Mouse (Mus musculus): ENCODE results near the gene Plagl2.
"Not testable (repeated sequence)": the region's sequence is repeated elsewhere in the genome, so short reads cannot be mapped to it uniquely, and the experiment has no call there.

Gene Plagl2

DNA sequence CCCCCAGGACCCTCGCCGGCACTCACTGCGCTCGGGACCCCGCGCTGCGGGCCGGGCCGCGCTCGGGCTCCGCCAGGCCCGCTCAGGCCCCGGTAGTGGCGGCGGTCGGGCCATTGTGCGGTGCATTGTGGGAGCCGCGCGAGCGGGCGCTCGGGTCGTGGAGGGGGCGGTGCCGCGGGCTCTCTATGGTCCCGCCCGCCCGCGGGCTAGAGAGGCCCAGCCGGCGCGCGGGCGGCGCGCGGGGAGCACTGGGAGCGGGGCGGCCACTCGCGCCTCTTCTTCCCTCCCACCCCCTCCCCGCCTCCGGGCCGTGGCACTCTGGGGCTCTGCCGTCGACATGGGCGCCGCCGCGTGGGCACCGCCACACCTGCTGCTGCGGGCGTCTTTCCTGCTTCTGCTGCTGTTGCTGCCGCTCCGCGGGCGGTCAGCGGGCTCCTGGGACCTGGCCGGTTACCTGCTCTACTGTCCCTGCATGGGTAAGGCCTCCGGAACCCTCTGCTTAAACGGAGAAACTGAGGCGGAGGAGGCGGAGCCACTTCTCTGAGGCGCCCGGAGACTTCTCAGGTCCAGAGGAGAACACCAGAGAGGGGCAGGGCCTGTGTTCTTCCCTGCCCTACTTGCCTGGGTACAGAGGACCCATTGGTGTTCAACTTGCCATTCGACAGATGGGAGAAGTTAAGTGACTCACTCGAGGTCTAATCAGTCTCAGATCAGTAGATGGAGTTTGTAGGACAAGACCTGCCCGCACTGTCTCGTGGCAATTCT, at the start of gene Plagl2, which contains the start of gene Pofut1:
Gene Plagl2, minus strand, starts transcription at position 177 of the 765 bp plus-strand sequence.
Gene Pofut1, plus strand, starts transcription at position 284 of the 765 bp plus-strand sequence.
- peak; percentile 89 for DNase-seq (ENCODE audit: low spot score)

DNA sequence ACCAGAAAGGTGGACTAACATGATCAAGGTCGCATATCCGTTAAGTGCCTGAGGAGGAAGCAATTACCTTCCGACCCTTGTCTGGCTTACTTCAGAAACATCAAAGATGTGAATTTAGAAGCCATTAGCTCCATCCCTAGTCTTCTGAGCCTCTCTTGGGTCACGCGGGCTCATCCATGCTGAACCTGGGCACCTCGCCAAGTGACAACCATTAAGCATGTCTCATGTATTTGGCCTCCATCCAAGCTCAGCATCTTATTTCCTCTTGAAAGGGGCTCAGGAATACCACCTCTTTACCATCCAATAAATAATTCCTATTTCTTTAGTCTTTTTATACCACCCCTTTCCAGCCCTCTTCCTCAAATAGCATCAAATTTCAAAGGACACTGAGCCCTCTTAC, 46.6 kb upstream of the Plagl2 start:
- no peak for DNase-seq (ENCODE audit: low spot score)

DNA sequence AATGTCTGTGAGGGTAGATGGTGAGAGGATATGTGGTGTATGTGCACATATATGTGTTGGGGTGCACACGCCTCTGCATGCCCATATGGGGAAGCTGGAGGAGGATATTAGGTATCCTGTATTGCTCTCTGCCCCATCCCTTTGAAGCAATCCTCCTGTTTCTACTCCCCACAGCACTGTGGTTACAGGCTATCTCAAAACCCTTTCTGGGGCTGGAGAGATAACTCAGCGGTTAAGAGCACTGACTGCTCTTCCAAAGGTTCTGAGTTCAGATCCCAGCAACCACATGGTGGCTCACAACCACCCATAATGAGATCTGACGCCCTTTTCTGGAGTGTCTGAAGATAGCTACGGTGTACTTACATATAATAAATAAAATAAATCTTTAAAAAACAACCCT, 45.3 kb upstream of the Plagl2 start:
- no peak for DNase-seq (ENCODE audit: low spot score)

DNA sequence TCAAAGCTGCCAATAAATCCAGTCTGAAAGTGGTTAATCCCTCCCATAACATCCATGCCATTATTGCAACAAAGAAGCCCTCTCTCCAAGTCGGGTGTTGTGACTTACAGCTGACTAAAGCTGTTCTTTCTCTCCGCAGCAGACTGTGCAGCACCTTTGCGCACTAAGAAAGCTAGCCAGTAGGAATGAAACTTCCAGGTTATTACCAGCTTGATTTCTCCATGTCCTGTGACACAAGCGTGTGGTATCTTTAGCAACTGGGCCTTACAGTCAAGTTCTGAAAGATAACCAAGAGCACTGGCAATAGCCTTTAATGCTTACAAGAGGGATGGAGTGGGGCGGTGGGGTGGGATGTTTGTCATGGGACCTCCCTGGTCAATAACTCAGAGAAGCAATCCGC, 42.7 kb upstream of the Plagl2 start:
- no peak for DNase-seq (ENCODE audit: low spot score)

DNA sequence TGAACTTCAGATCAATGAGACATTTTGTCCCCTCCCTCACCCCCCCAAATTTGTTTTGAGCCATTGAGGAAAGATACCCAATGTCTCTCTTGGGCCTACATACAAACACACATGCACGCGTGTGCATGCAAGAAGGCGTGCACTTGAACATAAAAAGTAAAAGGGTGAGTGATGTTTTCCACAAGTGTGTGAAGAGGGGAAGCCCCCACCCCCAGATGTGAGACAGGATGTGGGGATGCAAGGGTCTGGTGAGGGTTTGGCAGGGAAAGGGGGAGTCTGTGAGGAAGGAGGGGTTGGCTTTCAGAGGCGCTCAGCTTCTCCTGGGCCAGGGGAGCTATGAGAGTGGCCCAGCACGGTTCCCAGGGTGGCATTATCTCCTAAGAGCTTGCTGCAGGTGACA, 37.1 kb upstream of the Plagl2 start:
- no peak for DNase-seq (ENCODE audit: low spot score)

DNA sequence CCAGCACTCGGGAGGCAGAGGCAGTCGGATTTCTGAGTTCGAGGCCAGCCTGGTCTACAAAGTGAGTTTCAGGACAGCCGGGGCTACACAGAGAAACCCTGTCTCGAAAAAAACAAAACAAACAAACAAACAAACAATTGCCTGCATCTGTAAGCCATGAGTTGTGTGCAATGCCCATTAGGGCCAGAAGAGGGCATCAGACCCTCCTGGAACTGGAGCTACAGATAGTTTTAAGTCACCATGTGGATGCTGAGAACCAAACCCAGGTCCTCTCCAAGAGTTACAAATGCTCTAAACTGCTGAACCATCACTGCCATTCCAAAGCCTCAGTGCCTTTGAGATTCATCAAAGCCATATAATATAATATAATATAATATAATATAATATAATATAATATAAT, 35.6 kb upstream of the Plagl2 start:
- not testable (repeated sequence) for DNase-seq (ENCODE audit: low spot score)

DNA sequence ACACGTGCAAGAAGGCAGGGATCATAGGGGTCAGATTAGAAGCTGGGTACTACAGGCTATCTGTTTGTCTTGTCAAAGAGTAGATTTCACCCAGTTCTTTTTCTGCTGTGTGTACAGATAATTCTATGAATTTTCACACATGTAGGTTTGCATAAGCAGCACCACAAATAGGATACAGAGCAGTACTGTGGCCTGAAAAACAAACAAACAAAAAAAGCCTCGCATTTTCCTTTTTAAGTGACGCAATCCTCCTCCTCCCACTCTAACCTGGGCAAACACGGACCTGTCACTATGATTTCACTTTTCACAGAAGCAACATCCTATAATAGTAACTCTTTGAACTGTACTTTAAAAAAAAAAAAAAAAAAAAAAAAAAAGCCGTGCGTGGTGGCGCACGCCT, 35.2 kb upstream of the Plagl2 start:
- no peak for DNase-seq (ENCODE audit: low spot score)

DNA sequence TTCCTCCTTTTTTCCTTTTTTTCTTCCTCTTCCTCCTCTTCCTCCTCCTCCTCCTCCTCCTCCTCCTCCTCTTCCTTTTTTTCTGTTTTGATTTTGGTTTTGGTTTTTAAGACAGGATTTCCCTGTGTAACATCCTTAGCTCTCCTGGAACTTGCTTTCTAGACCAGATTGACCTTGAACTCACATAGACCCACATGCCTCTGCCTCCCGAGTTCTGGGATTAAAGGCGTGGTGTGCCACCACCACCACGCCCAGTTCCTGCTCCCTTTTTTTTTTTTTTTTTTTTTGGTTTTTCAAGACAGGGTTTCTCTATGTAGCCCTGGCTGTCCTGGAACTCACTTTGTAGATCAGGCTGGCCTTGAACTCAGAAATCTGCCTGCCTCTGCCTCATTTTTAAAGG, 34.4 kb upstream of the Plagl2 start:
- not testable (repeated sequence) for DNase-seq (ENCODE audit: low spot score)

DNA sequence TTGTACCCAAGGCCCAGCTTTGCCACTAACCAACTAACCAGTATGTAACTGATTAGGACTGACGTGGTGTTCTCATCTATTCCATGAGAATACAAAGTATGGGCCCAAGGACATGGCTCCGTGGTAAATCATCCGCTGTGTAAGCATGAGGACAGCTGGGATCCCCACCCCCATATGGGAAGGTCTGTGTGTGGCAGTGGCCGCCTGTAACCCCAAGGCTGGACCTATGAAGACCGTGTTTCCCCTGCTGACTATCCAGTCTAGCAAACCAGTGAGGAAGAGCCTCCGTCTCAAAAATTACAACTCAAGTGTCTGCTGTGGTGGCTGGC, 33.7 kb upstream of the Plagl2 start:
- no peak for DNase-seq (ENCODE audit: low spot score)

DNA sequence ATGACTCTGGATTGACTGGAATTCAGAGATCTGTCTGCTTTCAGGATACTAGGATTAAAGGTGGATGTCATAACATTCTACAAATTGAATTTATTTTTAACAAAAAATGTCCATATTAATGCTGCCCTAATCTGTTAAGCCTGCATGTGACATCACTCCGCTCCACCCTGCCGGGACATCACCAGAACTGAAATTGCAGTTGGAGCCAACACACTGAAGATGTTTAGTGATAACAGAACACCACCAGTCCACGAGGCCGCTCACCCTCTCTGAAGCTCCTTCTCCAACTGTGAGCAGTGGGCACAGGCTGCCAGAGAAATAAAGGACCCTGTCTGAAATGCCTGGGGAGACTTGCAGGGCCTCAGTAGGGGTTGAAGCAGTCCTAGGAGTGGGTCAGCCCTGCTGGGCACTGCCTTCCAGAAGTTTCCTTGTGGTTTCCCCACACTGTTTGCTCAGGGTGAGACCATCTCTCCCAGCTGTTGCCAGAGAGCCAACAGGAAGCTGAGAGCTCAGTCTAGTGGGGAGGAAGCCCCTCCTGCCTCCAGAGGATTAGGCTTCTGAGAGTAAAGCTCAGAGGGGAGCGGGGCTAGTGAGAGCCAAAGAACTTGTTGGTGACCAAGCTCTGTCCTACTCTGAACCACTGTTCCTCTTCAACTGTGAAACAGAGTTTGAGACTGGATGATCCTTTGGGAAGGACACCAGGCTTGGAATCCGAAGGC, 33.1 kb upstream of the Plagl2 start:
- DNase-seq (ENCODE audit: low spot score) = not testable (repeated sequence)

DNA sequence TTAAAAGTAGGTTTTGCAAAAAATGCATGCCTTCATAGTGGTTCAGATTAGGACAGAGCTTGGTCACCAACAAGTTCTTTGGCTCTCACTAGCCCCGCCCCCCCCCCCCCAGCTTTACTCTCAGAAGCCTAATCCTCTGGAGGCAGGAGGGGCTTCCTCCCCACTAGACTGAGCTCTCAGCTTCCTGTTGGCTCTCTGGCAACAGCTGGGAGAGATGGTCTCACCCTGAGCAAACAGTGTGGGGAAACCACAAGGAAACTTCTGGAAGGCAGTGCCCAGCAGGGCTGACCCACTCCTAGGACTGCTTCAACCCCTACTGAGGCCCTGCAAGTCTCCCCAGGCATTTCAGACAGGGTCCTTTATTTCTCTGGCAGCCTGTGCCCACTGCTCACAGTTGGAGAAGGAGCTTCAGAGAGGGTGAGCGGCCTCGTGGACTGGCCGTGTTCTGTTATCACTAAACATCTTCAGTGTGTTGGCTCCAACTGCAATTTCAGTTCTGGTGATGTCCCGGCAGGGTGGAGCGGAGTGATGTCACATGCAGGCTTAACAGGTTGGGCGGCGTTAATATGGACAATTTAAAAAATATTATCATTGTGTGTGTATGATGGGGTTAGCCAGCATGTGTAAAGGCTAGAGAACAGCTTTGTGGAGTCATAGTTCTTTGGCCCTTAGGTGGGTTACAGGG, 29.1 kb upstream of the Plagl2 start:
- not testable (repeated sequence) for DNase-seq (ENCODE audit: low spot score)

DNA sequence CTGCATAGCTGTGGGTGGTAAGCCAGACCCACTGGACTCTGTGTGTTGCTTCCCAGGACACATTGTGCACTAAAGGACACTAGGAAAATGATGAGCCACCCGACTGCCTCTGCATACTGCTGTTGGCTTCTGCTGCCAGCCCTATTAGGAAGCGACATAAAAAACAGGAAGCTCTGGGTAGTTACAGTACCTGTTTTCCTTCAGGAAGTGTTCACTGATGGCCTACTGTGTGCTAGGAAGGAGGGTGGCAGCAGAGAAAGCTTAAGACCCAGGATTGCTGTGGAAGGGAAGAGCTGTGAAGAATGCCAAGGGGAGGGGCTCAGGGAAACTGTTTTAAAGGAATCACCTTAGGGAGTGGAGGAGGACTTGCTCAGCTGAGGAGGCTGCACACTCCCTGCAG, 26.1 kb upstream of the Plagl2 start:
- DNase-seq (ENCODE audit: low spot score) = no peak

DNA sequence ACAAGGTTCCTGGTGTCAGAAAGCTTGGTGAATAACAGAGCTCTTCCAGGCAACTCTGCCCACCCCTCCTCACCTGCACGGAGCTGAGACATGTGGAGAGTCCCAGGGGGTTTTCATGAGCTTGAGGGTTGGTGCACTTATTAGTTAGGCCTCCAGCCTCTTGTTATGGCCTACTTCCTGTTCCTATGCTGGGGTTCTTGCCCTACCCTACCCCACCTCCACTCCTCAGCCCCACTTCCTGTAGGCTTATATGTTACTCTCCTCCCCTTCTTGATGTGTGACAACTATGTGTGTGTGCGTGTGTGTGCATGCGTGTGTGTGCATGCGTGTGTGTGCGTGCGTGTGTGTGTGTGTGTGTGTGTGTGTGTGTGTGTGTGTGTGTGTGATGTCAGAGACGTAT, 21.8 kb upstream of the Plagl2 start:
- no peak for DNase-seq (ENCODE audit: low spot score)

DNA sequence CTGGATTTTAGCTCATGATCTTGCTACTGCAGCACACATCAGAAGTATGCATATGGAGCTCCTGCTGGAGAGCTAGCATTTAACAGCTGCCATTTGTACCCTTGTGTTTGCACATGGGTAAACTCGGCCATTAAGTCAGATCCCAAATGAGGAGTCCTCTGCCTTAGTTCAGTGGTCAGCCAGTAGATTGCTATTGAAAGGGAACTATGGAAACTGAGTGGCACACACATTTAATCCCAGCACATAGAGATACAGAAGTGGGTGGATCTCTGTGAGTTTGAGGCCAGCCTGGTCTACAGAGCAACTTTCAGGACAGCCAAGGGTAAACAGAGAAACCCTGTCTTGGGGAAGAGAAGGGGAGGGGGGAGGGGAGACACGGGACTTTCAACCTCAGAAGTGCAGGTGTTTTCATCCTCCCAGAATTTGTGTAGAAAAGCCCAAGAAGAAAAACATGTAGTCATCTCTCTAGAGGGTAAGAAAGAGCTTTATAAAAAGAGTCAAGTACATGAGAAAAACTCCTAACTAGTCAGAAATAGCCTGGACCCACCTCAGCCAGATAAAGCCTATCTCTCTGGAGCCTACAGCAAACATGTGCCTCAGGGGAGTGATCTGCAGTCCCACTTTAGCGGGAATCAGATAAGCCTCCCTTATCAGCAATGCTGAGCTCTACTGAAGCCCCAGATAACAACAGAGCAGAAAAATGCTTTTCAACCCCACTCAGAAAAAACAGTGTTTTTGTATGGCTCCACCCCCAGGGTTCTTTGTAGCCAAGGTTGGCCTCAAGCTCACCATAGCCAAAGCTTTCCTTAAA, 18.8 kb upstream of the Plagl2 start:
- DNase-seq (ENCODE audit: low spot score) = no peak

DNA sequence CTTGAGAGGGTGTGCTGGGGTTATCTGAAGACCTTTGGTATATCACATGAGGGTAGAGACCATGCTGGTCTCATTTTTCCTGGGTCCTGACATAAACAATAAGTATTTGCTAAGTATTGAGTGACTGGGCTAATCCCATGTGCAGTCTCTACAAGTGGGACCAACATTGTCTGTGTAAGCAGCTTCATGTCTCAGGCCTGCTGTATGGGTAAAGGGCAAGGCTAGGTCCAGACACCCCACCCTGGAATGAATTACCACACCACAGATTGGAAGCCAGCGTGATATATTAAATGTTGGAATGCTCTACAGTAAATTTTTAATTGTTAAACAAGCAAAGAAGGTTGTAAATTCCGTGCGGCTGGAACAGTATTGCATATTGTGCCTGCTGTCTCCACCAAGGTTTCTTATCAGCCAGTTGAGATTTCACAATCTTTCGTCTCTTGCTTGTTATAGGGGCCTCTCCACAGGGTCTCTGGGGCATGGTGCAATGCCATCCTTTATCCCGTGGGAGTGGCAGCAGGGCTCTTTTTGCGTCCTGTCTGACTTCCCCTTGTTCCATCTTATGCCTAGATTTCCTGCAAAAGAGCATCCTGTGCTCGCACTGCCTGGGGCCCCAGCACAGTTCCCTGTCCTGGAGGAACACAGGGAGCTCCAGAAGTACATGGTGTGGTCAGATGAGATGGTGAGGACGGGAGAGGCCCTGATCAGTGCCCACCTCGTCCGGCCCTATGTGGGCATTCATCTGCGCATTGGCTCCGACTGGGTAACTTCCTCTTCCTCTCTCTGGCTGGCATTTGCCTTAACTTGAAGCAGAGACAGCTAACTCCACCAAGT, 18.0 kb upstream of the Plagl2 start:
- DNase-seq (ENCODE audit: low spot score) = no peak

DNA sequence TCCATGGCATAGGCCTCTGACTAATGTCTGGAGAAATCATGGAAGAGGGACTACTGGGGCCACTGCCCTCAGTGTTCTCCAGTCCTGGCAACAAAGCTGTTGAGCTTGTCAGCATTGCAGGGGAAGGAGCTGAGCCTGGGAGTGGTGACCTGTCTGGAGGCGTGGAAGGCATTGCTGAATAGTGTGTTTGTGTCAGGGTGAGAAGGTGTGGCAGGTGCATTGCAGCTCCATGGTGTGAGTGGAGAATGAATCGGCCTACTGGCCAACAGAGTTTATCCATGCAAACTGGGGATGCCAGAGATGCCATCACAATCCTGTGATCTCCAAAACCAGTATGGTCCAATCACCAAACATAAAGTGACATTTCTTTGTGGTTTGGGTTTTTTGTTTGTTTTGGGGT, 15.4 kb upstream of the Plagl2 start:
- DNase-seq (ENCODE audit: low spot score) = no peak

DNA sequence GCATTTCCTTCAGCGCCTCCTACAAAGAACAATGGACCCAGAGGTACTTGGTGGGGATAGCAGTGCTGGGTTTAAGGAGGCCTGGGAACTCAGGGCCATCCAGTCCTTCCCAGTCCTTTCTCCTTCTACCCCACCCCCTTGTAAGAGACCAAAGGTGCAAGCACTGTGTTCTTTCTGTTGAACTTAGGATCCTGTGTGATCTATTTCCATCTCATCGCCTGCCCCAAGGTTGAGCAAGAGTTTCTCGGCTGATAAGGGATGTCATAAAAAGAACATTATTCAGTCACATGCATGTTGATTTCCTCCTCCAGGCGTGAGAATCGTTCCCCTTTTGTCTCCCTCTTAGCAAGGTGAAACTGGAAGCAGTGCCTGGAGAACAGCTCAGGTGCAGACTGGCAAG, 8.5 kb upstream of the Plagl2 start:
- DNase-seq (ENCODE audit: low spot score) = no peak

DNA sequence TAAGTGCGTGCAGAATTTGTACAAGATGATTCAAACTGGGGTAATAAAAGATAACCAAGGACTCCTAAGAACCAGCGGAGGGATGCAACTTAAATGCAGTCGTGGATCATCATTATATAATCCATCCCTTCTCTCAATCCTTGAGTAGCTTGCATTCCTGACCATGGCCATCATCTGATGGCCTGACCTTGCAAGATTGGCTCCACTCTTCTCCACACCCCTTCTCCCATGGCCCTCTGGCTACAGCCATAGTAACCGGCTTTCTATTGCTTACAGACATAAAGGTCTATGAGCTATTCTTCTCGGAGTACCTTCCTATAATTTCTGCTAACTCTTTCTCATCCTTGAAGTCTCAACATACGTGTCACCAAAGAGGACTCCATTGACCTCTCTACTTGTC, 930 bp upstream of the Plagl2 start:
- no peak for DNase-seq (ENCODE audit: low spot score)

DNA sequence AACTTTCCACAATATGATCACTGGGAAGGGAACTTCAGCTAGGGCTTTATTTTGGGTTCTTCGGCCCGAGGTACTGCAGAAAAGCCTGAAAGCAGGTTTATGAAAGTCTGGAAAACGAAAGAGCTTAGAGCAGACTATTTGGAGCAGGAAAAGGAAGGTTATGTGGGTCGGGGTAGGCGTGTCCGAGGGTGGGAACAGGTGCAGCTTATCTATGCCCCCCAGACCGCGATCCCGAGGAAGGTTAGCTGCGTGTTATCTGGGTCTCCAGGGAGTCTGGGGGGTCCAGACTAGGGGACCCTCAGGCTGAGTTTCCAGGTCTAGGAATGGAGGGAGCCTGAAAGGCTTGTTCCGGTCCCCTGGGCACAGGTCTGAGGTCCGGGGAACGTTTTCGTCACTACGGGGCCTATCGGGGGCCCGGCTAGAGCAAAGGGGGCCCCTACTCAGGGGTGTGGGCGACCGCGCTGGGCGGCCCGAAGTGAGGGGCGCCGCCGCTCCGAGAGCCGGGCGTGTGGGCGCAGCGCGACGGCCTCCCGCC, 458 bp downstream of the Plagl2 start:
- DNase-seq (ENCODE audit: low spot score) = no peak

DNA sequence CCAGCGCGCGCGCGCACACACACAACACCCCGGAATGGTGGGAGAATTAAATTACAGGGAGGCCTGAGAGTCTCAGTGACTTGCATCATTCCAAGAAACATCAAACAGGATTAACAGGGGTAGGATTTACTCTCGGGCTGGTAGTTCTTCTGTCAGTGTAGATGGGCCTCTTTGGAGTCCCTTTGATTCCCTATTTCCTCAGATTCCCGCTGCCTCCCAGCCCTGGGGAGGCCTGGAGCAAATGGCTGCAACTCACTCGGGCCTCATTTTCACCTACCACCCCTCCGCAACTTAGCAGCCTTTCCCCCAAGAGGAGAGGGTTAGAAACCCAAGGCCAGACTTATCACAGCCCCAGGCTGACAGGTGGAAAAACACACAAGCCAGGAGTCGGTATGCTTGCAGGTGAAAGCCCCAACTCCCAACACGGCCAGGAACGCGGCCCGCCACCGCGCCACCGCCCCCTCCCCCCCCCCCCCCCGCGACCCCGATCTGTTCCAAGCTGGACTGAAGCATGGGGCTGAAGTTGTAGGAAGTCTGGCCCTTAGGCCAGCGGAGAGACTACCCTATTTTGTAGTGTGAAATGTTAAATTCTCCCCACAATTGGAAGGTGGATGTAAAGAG, 1.3 kb downstream of the Plagl2 start:
- DNase-seq (ENCODE audit: low spot score) = no peak

Measured in urinary bladder, postnatal 25 days (tissue).